Mouse (Mus musculus) urinary bladder, postnatal 36 days (tissue): ENCODE data around the gene Glb1.
"Not testable (repeated sequence)": the region's sequence is repeated elsewhere in the genome, so short reads cannot be mapped to it uniquely, and the experiment has no call there.

ENCODE experiments used
- DNase-seq, 2 experiments: peaks; one replicate each; pipeline ENCODE4 v3.0.0; 2022; ENCODE audit warnings: low spot score in 2 of 2, mixed read lengths in 1 of 2

The Glb1 gene

GRCm38 (mm10) chr9:114501111-114501510 is 100.2 kb downstream of the Glb1 start:
- no peak for DNase-seq

- no peak for DNase-seq
Observed at GRCm38 (mm10) chr9:114501913-114502312, 101.0 kb downstream of the Glb1 start.

GRCm38 (mm10) chr9:114502711-114503427 is 102.0 kb downstream of the Glb1 start:
- peak; percentile 49 to 72 for DNase-seq

- no peak for DNase-seq
Observed at GRCm38 (mm10) chr9:114504816-114505215, 103.9 kb downstream of the Glb1 start, which contains the start of gene Ccr4. Gene Ccr4, minus strand, starts transcription at chr9:114504916.

GRCm38 (mm10) chr9:114506564-114506963 is 105.7 kb downstream of the Glb1 start:
- no peak for DNase-seq

GRCm38 (mm10) chr9:114507421-114507820 is 106.5 kb downstream of the Glb1 start:
- no peak for DNase-seq

GRCm38 (mm10) chr9:114509785-114510184 is 108.9 kb downstream of the Glb1 start:
- DNase-seq: no peak

- no peak for DNase-seq
Observed at GRCm38 (mm10) chr9:114512831-114513230, 112.0 kb downstream of the Glb1 start.

GRCm38 (mm10) chr9:114515364-114515763 is 114.5 kb downstream of the Glb1 start, which contains the start of gene C130032M10Rik:
Gene C130032M10Rik, plus strand, starts transcription at chr9:114515697.
- no peak for DNase-seq

- no peak for DNase-seq
Observed at GRCm38 (mm10) chr9:114517924-114518497, 117.1 kb downstream of the Glb1 start.

- no peak for DNase-seq
Observed at GRCm38 (mm10) chr9:114518812-114519477, 118.1 kb downstream of the Glb1 start.

GRCm38 (mm10) chr9:114520529-114520928 is 119.7 kb downstream of the Glb1 start:
- not testable (repeated sequence) for DNase-seq

- no peak for DNase-seq
Observed at GRCm38 (mm10) chr9:114522041-114522440, 121.2 kb downstream of the Glb1 start.

- no peak for DNase-seq
Observed at GRCm38 (mm10) chr9:114522501-114522900, 121.6 kb downstream of the Glb1 start.
